Mouse (Mus musculus): ENCODE data around the gene Tob2. TPM values are rescaled to one million over a fixed set of nuclear protein-coding genes. Genes with fewer than 3 reads are reported as not detected.

The Tob2 gene
- total and polyA plus RNA-seq, 3 experiments = 5.6 to 25.3 (median 22.0) TPM

DNA sequence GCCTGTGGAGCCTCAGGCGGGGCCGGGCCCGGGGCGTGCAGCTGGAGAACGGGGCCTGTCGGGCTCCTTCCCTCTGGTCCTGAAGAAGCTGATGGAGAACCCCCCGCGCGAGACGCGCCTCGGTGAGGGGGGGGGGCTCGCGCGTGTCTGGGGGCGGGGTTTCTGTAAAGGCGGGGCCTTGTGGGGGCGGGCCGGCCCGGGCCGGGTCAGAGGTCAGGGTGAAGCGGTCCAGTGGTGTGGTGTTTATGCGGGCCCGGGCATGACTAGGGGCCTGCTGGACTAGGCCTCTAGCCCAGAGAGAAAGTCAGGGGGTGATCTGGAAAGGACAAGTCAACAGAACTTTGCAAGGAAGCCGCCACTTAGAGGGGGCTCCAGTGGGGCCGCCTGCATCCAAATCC is 47.0 kb downstream of the Tob2 start:
- in situ Hi-C loops (cut with MboI; ENCODE audit: low pct_ligation_motif_present, low pct_unique_long_range_greater_than_20kb, low sequenced_read_pairs) (no loop called here), dilution Hi-C loops (cut with MboI; ENCODE audit: extremely low pct_ligation_motif_present, extremely low pct_unique_long_range_greater_than_20kb, low sequenced_read_pairs) (no loop called here)
- no peaks in the 10 kb centered on the region for H3K9me3 ChIP-seq (replicated peaks; ENCODE audit: low read length)
- peak overlapping the region; percentile 92 for H3K9ac ChIP-seq (ENCODE audit: insufficient read depth, low read depth)
- peaks cover 9 to 23% of the 10 kb centered on the region in 2 experiments for H3K36me3 ChIP-seq (replicated peaks in 1 of 2; ENCODE audit: control insufficient read depth in 1 of 2, insufficient read depth in 1 of 2, low read length in 1 of 2)
- peaks cover 4 to 19% of the 10 kb centered on the region in 2 experiments for H3K4me1 ChIP-seq (ENCODE audit: control insufficient read depth in 1 of 2, insufficient read depth in 2 of 2)
- DNase-seq (ENCODE audit: extremely low read depth) = peak; percentile 31
- peak overlapping the region; percentile 61 for H3K27ac ChIP-seq (ENCODE audit: insufficient read depth, low read depth)
- peaks cover 29% of the 10 kb centered on the region for H3K27me3 ChIP-seq (replicated peaks)
- TF ChIP-seq ZNF384 (IDR thresholded peaks at IDR 0.05; ENCODE audit: low read depth, low read length) (no peak), ETS1 (conservative IDR thresholded peaks at IDR 0.05; ENCODE audit: low read depth, low read length) (no peak), HCFC1 (IDR thresholded peaks at IDR 0.05; ENCODE audit: low read depth, low read length) (peak; percentile 32; the same call in 1 of the 2 replicates), EP300 (IDR thresholded peaks at IDR 0.05; ENCODE audit: low read length) (no peak), USF2 (conservative IDR thresholded peaks at IDR 0.05; ENCODE audit: low read depth, low read length) (no peak), SMC3 (IDR thresholded peaks at IDR 0.05; ENCODE audit: low read depth, low read length) (no peak), IRF4 (IDR thresholded peaks at IDR 0.05; ENCODE audit: low read depth, low read length) (no peak), CHD2 (IDR thresholded peaks at IDR 0.05; ENCODE audit: low read length) (peak; percentile 7; the same call in 1 of the 2 replicates), UBTF (IDR thresholded peaks at IDR 0.05; ENCODE audit: low read depth, low read length) (no peak), KAT2A (IDR thresholded peaks at IDR 0.05; ENCODE audit: insufficient replicate concordance, low read length) (0 out of 2 replicates have a peak, but pooled peaks have one; percentile 46)
- peak overlapping the region; percentile 59 for H3K4me2 ChIP-seq (ENCODE audit: insufficient read depth, low read depth, poor library complexity, severe bottlenecking)
- peak overlapping the region; percentile 68 to 82 (median 68) for H3K4me3 ChIP-seq (replicated peaks in 1 of 3; ENCODE audit: low read depth in 2 of 3, low read length in 2 of 3, poor library complexity in 1 of 3)
- H3K79me2 ChIP-seq (replicated peaks; ENCODE audit: control insufficient read depth, extremely low read depth, insufficient read depth, poor library complexity, severe bottlenecking) = peaks cover 9% of the 10 kb centered on the region; the same call in 1 of the 2 replicates

DNA sequence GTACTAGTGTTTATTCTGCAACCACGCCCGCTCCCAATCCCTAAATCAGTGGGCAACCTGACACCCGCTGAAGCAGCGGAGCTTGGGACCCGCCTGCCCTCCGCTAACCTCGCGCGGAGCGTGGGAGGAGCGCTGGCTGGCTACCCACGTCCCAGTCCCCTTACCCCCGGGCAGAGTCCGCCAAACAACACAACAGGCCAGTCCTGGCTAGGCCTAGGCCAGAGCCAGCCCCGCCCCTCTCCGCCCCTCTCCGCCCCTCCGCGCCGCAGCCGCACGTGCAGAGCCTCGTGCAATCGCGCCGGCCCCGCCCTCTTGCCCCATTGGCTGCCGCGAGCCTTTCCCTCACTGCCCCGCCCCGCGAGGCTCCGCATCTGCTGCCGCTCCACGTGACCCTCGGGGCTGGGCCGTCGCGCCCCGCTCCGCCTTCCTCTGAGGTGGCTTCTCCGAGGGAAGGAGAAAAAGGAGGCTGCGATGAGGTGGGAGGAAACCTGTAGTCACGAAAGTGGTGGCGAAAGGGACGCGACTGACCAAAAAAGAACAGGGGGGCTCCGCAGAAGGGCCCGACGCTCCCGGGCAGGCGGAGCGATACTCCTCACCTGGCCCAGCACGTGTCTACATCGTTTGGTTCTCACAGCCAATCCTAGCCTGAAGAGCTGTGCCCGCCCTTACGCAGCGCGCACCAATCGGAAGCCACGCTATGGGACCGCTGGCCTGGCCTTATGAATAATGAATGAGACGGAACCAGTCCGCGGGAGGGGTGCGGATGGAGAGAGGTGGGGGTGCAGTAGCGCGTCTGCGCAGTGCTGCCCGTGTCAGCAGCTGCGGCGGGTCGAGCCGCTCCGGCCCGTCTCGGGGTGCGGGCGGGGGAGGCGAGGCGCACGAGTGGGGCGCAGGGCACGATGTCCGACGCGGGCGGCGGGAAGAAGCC is 47.7 kb downstream of the Tob2 start:
- no peaks in the 10 kb centered on the region for H3K9me3 ChIP-seq (replicated peaks; ENCODE audit: low read length)
- peak overlapping the region; percentile 61 for H3K27ac ChIP-seq (ENCODE audit: insufficient read depth, low read depth)
- peak overlapping the region; percentile 67 for H3K4me2 ChIP-seq (ENCODE audit: insufficient read depth, low read depth, poor library complexity, severe bottlenecking)
- H3K36me3 ChIP-seq (replicated peaks in 1 of 2; ENCODE audit: control insufficient read depth in 1 of 2, insufficient read depth in 1 of 2, low read length in 1 of 2) = peaks cover 9 to 19% of the 10 kb centered on the region in 2 experiments
- H3K4me3 ChIP-seq (replicated peaks in 1 of 3; ENCODE audit: low read depth in 2 of 3, low read length in 2 of 3, poor library complexity in 1 of 3) = peak overlapping the region; percentile 64 to 82 (median 68)
- in situ Hi-C loops (cut with MboI; ENCODE audit: low pct_ligation_motif_present, low pct_unique_long_range_greater_than_20kb, low sequenced_read_pairs) (no loop called here), dilution Hi-C loops (cut with MboI; ENCODE audit: extremely low pct_ligation_motif_present, extremely low pct_unique_long_range_greater_than_20kb, low sequenced_read_pairs) (no loop called here)
- peaks cover 9% of the 10 kb centered on the region; the same call in 1 of the 2 replicates for H3K79me2 ChIP-seq (replicated peaks; ENCODE audit: control insufficient read depth, extremely low read depth, insufficient read depth, poor library complexity, severe bottlenecking)
- H3K27me3 ChIP-seq (replicated peaks) = peaks cover 35% of the 10 kb centered on the region
- peak overlapping the region; percentile 92 for H3K9ac ChIP-seq (ENCODE audit: insufficient read depth, low read depth)
- H3K4me1 ChIP-seq (ENCODE audit: control insufficient read depth in 1 of 2, insufficient read depth in 2 of 2) = peaks cover 4 to 19% of the 10 kb centered on the region in 2 experiments
- DNase-seq (ENCODE audit: extremely low read depth) = peak; percentile 98
- TF ChIP-seq ZKSCAN1 (IDR thresholded peaks at IDR 0.05; ENCODE audit: borderline replicate concordance, low read depth, low read length) (no peak), TCF12 (IDR thresholded peaks at IDR 0.05; ENCODE audit: low read depth, low read length) (peak; percentile 37), NRF1 (IDR thresholded peaks at IDR 0.05; ENCODE audit: low read depth, low read length) (peak; percentile 87), ZC3H11A (IDR thresholded peaks at IDR 0.05; ENCODE audit: low read depth, low read length) (no peak), SIN3A (IDR thresholded peaks at IDR 0.05; ENCODE audit: low read length) (peak; percentile 98), TBP (conservative IDR thresholded peaks at IDR 0.05; ENCODE audit: low read depth, low read length) (no peak), ELF1 (IDR thresholded peaks at IDR 0.05; ENCODE audit: low read depth, low read length) (peak; percentile 55; the same call in 1 of the 2 replicates), JUND (conservative IDR thresholded peaks at IDR 0.05; ENCODE audit: low read depth, low read length) (no peak), POLR2A (IDR thresholded peaks at IDR 0.05; ENCODE audit: low read depth, low read length) (peak; percentile 71), CTCF (conservative IDR thresholded peaks at IDR 0.05 in 1 of 2, IDR thresholded peaks at IDR 0.05 in 1 of 2; ENCODE audit: low read depth in 2 of 2, low read length in 2 of 2) (no peak), JUN (IDR thresholded peaks at IDR 0.05; ENCODE audit: insufficient read depth, low read depth, low read length) (no peak), POLR2AphosphoS2 (IDR thresholded peaks at IDR 0.05; ENCODE audit: low read depth, low read length) (no peak), ZMIZ1 (IDR thresholded peaks at IDR 0.05; ENCODE audit: low read depth, low read length) (0 out of 2 replicates have a peak, but pooled peaks have one; percentile 30), MAX (IDR thresholded peaks at IDR 0.05; ENCODE audit: low read length) (peak; percentile 97), MXI1 (IDR thresholded peaks at IDR 0.05; ENCODE audit: low read depth, low read length) (peak; percentile 98), IRF4 (IDR thresholded peaks at IDR 0.05; ENCODE audit: low read depth, low read length) (peak; percentile 36), KAT2A (IDR thresholded peaks at IDR 0.05; ENCODE audit: insufficient replicate concordance, low read length) (no peak), RCOR1 (conservative IDR thresholded peaks at IDR 0.05; ENCODE audit: low read depth, low read length) (no peak; the same call in 1 of the 2 replicates), GABPA (IDR thresholded peaks at IDR 0.05; ENCODE audit: insufficient replicate concordance, low read depth, low read length) (no peak), ZNF384 (IDR thresholded peaks at IDR 0.05; ENCODE audit: low read depth, low read length) (no peak), MYC (IDR thresholded peaks at IDR 0.05; ENCODE audit: low read depth, low read length) (peak; percentile 73; the same call in 1 of the 2 replicates), RAD21 (IDR thresholded peaks at IDR 0.05; ENCODE audit: low read depth, low read length) (no peak), ETS1 (conservative IDR thresholded peaks at IDR 0.05; ENCODE audit: low read depth, low read length) (peak; percentile 10), MAFK (IDR thresholded peaks at IDR 0.05; ENCODE audit: insufficient replicate concordance, low read length) (no peak)

Measured in CH12.LX (cell line).